Mouse (Mus musculus) retina, adult 2 months (tissue): Measurements from ENCODE around the gene Kcnj16.

Experiments used
- DNase-seq: peaks from one replicate; pipeline ENCODE4 v3.0.0-alpha.2; 2012; ENCODE audit warnings: low read depth, low spot score

The Kcnj16 gene

DNA sequence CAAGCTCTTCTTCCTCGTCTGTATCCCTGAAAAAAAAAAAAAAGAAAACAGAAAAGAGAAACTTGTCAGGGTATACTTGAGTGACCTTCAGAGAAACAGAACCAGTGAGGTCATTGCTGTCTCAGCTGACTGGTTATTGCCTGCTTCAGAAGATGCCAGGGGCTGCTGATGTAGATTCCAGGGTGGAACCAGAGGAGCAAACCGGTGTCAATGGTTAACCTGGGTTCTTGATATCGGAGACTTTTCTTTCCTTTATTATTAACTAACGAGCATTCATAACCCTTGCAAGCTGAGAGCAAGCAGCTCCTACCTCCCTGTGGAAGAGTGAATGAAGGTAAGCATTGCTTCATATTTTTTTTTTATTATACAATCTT, at the start of gene Kcnj16:
TSS of gene Kcnj16 (plus strand) at position 272 of the 374 bp plus-strand sequence.
- DNase-seq, result no peak

DNA sequence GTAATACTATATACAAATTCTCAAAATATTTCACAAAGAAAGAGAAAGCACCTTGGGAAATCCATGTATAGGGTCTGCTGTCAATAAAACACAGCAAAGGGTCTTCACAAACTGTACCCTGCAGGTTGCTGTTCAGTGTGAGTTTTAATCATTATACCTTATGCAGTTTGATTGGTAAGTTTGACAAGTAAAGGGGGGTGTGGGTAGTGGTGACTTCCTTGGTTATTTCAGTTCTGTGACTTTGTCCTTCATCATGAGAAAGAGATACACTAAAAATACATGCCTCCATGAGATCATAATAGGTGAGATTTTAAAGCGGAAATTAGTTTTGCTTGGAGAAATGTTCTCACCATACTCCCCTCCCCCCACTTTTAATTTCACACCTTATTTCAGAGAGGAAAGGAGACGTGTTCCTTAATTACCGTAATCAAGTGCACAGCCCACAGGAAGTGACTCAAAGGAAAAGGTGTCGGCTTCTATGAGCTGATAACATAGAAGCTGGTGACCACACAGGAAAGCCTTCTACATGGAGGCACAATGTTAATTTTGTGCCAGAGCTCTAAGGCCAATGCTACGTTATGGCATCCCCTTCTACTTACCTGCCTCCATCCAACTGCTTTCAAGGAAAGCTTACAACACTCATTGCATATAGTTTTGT, 48.9 kb upstream of the Kcnj16 start:
- DNase-seq, result no peak

DNA sequence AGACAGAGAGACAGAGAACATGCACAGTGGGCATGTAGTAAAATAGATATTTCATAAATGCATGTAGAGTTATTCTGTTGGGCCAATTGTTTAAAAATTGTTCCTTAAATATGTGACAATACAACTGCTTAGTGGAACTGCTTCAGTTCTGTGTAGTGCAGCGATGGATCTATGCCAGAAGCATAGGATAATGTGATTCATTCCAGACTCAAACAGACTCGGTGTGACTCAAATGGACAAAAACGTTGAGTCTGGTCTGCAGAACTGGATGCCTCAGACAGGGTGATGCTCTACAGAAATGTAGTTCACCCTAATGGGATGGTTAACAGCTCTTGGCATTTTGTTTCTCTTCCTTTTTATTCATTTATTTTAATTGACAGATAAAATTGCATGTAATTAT, 32.1 kb upstream of the Kcnj16 start:
- DNase-seq, result no peak

GRCm38 (mm10) chr11:110942280-110942679, 25.6 kb upstream of the Kcnj16 start:
- no peak for DNase-seq

DNA sequence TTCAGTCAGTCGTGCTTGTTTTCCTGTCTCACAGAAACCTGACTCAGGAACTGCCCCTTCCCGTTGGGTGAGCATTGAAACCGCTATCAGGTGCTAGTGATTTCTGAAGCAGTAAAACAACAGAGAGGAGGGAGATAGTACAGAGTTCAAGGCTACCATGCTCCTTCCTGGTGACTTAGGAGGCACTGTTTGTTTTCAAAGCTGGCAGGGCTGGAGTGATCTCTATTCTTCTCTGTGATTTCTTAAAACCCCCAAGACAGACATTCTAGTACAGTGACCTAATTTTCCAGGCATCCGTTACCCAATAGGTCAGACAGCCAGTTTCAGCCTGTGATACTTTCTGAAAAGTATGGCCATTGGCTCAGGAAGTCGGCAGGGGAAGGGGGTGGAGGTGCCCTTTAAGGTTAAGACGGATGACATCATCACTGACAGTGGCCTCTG, 25.1 kb upstream of the Kcnj16 start:
- no peak for DNase-seq

DNA sequence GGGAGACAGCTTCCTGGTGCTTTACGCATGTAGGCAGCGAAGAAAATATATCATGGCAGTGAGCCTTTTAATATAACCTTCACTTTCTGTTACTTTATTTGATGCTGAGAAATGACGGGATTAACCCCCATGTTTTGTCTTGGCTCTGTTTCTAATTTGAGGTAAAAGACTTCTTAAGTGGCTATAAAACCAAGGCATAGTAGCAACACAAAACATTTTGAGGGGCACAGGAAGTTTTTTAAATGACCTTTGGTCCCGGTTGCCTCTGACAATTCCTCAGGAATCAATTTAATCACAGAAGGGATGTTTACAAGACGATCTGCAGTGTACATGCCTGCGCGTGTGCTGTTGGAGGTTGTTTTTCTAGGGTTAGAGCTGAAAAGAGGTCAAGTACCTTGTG, 11.2 kb upstream of the Kcnj16 start:
- no peak for DNase-seq

DNA sequence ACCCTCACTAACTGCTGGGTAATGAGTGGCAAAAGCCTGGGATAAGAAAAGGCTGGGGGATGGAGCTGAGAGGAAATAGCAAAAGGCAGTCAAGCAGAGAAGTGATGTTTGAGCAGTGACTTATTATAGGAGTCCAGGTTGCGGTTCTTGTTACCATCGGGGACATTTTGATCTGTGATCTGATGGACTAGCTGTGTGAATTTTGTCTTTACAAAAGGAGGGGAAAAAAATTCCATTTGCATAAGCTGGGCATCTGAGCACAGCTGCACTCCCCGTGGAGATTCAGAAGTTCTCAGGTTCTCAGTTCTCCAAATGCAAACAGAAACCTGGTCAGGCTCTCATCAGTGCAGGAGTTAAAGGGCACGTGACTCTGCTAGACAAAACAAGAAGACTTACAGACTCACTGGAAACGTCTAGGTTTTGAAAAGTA, 6.2 kb upstream of the Kcnj16 start:
- DNase-seq, result no peak

DNA sequence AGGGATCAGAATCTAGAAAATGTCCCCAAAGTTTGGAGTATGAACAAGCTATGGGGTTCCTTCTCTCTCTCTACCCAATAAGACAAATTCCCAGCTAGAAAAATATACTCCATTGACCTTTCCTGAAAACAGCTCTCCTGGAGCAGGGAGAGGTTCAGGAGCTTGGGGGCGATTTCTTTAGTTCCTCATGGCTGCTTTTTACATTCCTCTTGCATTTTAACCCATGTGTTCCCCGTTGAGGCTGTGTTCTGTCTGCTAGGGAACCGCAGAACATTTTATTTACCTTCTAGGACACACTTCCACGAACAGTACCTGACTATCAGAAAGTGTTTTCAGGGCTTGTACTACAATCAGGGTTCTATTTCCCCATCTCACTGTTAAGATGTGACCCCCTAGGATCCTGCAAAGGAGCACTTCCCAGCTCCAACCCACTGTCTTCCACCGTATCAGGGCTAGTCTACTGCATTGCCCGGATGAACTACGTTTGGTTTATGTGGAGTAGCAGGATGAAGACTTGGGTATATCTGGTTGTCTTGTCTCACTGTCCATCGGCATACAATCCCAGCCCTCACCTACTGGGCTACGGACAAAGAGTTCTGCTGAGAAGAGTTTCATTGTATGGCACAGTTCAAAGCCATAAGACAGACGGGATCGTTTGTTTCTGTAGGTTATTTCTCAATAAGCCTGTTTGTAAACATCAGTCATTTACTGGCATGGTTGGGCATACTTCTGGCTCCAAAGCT, 643 bp upstream of the Kcnj16 start:
- no peak for DNase-seq

DNA sequence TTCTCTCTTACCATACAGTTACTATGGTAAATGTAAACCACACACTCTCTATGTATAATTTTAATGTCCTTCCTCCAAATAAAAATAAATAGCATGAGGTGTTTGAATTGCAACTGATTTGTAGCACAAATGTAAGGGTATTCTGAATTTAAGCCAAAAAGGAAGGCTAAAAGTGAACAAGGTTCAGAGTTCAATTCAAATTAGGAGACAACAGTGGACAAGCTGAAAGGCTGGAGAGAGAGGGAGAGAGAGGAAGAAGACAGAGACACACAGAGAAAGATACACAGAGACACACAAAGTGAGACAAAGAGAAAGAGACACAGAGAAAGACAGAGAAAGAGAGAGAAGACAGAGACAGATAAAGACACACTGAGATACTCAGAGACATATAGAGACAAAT, 1.1 kb downstream of the Kcnj16 start:
- DNase-seq, result no peak

- DNase-seq, result no peak
Observed at GRCm38 (mm10) chr11:110985508-110985907, 17.7 kb downstream of the Kcnj16 start.

GRCm38 (mm10) chr11:110985949-110986348, 18.1 kb downstream of the Kcnj16 start:
- DNase-seq, result no peak

GRCm38 (mm10) chr11:110993616-110994015, 25.8 kb downstream of the Kcnj16 start:
- DNase-seq, result no peak

- no peak for DNase-seq
Observed at GRCm38 (mm10) chr11:110997211-110997610, 29.4 kb downstream of the Kcnj16 start.

GRCm38 (mm10) chr11:111005103-111005502, 37.3 kb downstream of the Kcnj16 start:
- DNase-seq, result no peak

- DNase-seq, result no peak
Observed at GRCm38 (mm10) chr11:111009471-111009870, 41.6 kb downstream of the Kcnj16 start.

- DNase-seq, result no peak
Observed at GRCm38 (mm10) chr11:111016206-111016605, 48.4 kb downstream of the Kcnj16 start.

- DNase-seq, result no peak
Observed at GRCm38 (mm10) chr11:111020211-111020610, 52.4 kb downstream of the Kcnj16 start.

DNA sequence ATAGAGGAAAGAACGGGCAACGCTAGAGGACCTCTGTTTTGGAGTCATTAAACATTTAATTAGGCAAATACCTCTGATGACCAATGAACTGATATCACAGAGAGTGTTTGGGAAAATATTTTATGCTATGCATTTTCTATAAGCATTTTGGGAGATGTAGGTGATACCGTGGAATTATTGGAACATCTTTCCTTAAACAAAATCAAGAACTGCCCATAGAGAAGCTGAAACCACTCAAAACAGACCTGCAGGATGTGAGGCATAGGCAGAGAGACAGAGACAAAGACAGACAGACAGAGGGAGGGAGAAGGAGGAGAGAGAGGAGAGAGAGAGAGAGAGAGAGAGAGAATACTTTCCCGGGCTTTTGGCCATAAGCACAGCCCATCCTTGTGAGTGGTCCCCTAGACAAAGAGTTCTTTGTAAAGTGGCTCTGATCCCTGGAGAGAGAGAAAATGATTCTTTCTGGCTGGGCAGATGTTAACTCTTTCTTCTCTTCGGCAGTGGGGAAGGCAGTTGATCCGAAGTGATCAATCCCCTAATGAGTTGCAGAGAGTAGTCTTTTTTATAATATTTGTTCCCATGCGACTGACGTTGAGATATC, 54.9 kb downstream of the Kcnj16 start:
- DNase-seq, result no peak

DNA sequence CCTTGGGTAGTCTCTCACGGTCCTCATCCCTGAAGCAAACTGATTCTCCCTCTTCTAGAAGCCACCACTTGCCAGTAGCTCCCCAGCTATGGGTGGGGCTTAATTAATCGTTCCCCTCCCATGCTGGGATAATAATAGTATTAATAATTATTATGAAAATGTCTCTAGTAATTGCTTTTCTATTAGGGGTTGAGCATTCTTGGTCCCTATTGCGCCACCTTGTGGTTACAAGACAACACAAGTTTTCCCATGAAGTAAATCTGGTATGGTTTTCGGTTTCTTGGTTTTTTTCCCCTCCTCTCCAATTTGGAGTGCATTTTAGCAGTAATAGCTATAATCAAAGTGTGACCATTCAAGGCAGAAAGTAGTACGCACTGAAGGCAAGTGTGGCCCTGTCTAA, 74.3 kb downstream of the Kcnj16 start:
- DNase-seq, result no peak

- DNase-seq, result no peak
Observed at GRCm38 (mm10) chr11:111043298-111043697, 75.5 kb downstream of the Kcnj16 start.

DNA sequence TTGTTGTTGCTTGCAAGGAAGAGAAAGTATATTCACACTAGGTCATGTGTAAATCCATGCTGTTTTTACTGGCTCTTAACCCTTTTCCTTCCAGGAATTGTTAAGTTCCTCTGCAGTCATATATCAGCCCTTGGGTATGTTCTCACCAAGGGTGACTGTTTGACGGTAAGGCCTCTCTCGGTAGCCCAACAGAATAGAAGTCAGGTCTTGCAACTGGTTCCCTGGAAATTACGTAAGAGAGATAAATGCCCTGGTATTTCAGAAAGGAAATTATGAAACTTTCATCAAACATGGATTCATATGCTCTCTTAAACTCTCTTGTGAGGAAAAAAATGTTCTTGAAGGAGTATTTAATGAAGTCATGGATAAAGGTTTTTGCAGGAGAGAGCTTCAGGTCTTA, 86.4 kb downstream of the Kcnj16 start:
- no peak for DNase-seq

- no peak for DNase-seq
Observed at GRCm38 (mm10) chr11:111054854-111055822, 87.3 kb downstream of the Kcnj16 start.
